Mouse (Mus musculus) MEL (cell line): Measurements from ENCODE around the gene Gak. TPM values are rescaled to one million over a fixed set of nuclear protein-coding genes. Genes with fewer than 3 reads are reported as not detected.

ENCODE experiments used
- BHLHE40 ChIP-seq: IDR thresholded peaks from 2 replicates; pipeline ENCODE4 v1.6.1; 2012; ENCODE audit warnings: low read depth, mild to moderate bottlenecking, inconsistent platforms, low read length, improper control_type of control experiment, borderline replicate concordance
- CHD1 ChIP-seq: IDR thresholded peaks from 2 replicates; pipeline ENCODE4 v1.6.1; 2012; ENCODE audit warnings: low read depth, mild to moderate bottlenecking, inconsistent platforms, low read length, improper control_type of control experiment
- E2F4 ChIP-seq: IDR thresholded peaks from 2 replicates; pipeline ENCODE4 v1.6.1; 2011; ENCODE audit warnings: low read depth, low read length, improper control_type of control experiment, borderline replicate concordance
- EP300 ChIP-seq, 2 experiments: IDR thresholded peaks; 2 replicates each; pipeline ENCODE4 v1.6.1; 2011; ENCODE audit warnings: improper control_type of control experiment in 2 of 2, low read length in 2 of 2, low read depth in 1 of 2, mild to moderate bottlenecking in 1 of 2
- ETS1 ChIP-seq: IDR thresholded peaks from 2 replicates; pipeline ENCODE4 v1.6.1; 2012; ENCODE audit warnings: low read depth, mild to moderate bottlenecking, inconsistent platforms, low read length, improper control_type of control experiment, moderate library complexity
- GATA1 ChIP-seq: IDR thresholded peaks from 2 replicates; pipeline ENCODE4 v1.6.1; 2011; ENCODE audit warnings: low read depth, low read length, improper control_type of control experiment
- HCFC1 ChIP-seq: IDR thresholded peaks from 2 replicates; pipeline ENCODE4 v1.6.1; 2012; ENCODE audit warnings: low read depth, mild to moderate bottlenecking, inconsistent platforms, low read length, improper control_type of control experiment, moderate library complexity
- JUND ChIP-seq: IDR thresholded peaks from 2 replicates; pipeline ENCODE4 v1.6.1; 2011; ENCODE audit warnings: low read depth, mild to moderate bottlenecking, improper control_type of control experiment, low read length
- MAFK ChIP-seq: IDR thresholded peaks from 2 replicates; pipeline ENCODE4 v1.6.1; 2011; ENCODE audit warnings: low read depth, mild to moderate bottlenecking, low read length, improper control_type of control experiment, borderline replicate concordance
- MAX ChIP-seq: IDR thresholded peaks from 2 replicates; pipeline ENCODE4 v1.6.1; 2011; ENCODE audit warnings: low read length, improper control_type of control experiment
- MEF2A ChIP-seq: IDR thresholded peaks from 2 replicates; pipeline ENCODE4 v1.6.1; 2014; ENCODE audit warnings: low read depth, mild to moderate bottlenecking, inconsistent platforms, low read length, improper control_type of control experiment; ENCODE audit not compliant: poor library complexity, insufficient replicate concordance, severe bottlenecking; ENCODE audit errors: extremely low read depth
- MYB ChIP-seq: IDR thresholded peaks from 2 replicates; pipeline ENCODE4 v1.6.1; 2011; ENCODE audit warnings: mild to moderate bottlenecking, low read depth, low read length, improper control_type of control experiment
- MYC ChIP-seq: IDR thresholded peaks from 2 replicates; pipeline ENCODE4 v1.6.1; 2011; ENCODE audit warnings: low read depth, mild to moderate bottlenecking, low read length, improper control_type of control experiment, moderate library complexity
- NRF1 ChIP-seq: IDR thresholded peaks from 2 replicates; pipeline ENCODE4 v1.6.1; 2014; ENCODE audit warnings: low read depth, mild to moderate bottlenecking, inconsistent platforms, low read length, improper control_type of control experiment, moderate library complexity; ENCODE audit not compliant: poor library complexity, insufficient read depth, severe bottlenecking
- POLR2A ChIP-seq, 2 experiments: IDR thresholded peaks; 2 replicates each; pipeline ENCODE4 v1.6.1; 2011 to 2012; ENCODE audit warnings: low read length in 2 of 2, mild to moderate bottlenecking in 2 of 2, control low read depth in 1 of 2, improper control_type of control experiment in 1 of 2, low read depth in 1 of 2, moderate library complexity in 1 of 2; ENCODE audit not compliant: control insufficient read depth in 1 of 2, insufficient read depth in 1 of 2, poor library complexity in 1 of 2
- POLR2AphosphoS2 ChIP-seq: IDR thresholded peaks from 2 replicates; pipeline ENCODE4 v1.6.1; 2011; ENCODE audit warnings: low read length, improper control_type of control experiment
- POLR2AphosphoS5 ChIP-seq: IDR thresholded peaks from 2 replicates; pipeline ENCODE4 v1.6.1; 2012; ENCODE audit warnings: low read depth, borderline replicate concordance, mild to moderate bottlenecking, inconsistent platforms, low read length, moderate library complexity, mixed read lengths
- RAD21 ChIP-seq: IDR thresholded peaks from 2 replicates; pipeline ENCODE4 v1.6.1; 2011; ENCODE audit warnings: mild to moderate bottlenecking, low read depth, low read length, improper control_type of control experiment
- SIN3A ChIP-seq: IDR thresholded peaks from 2 replicates; pipeline ENCODE4 v1.6.1; 2012; ENCODE audit warnings: low read length, improper control_type of control experiment, inconsistent platforms
- TBP ChIP-seq: IDR thresholded peaks from 2 replicates; pipeline ENCODE4 v1.8.0; 2011; ENCODE audit warnings: low read depth, low read length, improper control_type of control experiment
- TCF12 ChIP-seq: IDR thresholded peaks from 2 replicates; pipeline ENCODE4 v1.6.1; 2014; ENCODE audit warnings: low read depth, mild to moderate bottlenecking, inconsistent platforms, low read length, improper control_type of control experiment, moderate library complexity
- USF1 ChIP-seq: IDR thresholded peaks from 2 replicates; pipeline ENCODE4 v1.6.1; 2014; ENCODE audit warnings: low read depth, mild to moderate bottlenecking, inconsistent platforms, low read length, improper control_type of control experiment, moderate library complexity
- USF2 ChIP-seq, 2 experiments: IDR thresholded peaks; 2 replicates each; pipeline ENCODE4 v1.6.1; 2011 to 2012; ENCODE audit warnings: improper control_type of control experiment in 2 of 2, low read length in 2 of 2, borderline replicate concordance in 1 of 2, inconsistent platforms in 1 of 2, low read depth in 1 of 2, mild to moderate bottlenecking in 1 of 2; ENCODE audit not compliant: insufficient read depth in 1 of 2
- ZNF384 ChIP-seq: IDR thresholded peaks from 2 replicates; pipeline ENCODE4 v1.6.1; 2012; ENCODE audit warnings: low read depth, mild to moderate bottlenecking, inconsistent platforms, low read length, improper control_type of control experiment
- polyA plus RNA-seq, 2 experiments: library from polyadenylated mRNA; stranded (reverse) in 1 of 2; unstranded in 1 of 2; fragments of >175 nt in 1 of 2; fragments of >200 nt in 1 of 2; gene quantifications; 2 replicates each; pipeline versions ENCODE4 v1.2.1 to v1.2.4; 2012; ENCODE audit warnings: low replicate concordance in 2 of 2, low read depth in 1 of 2; ENCODE audit not compliant: insufficient read length in 2 of 2, insufficient read depth in 1 of 2, missing spikeins in 1 of 2
- total RNA-seq: library from RNA; depleted of rRNA; stranded (reverse); fragments of 300-350 nt; gene quantifications from 2 replicates; pipeline ENCODE4 v1.2.3, GENCODE M21; 2012

Gene Gak
- total and polyA plus RNA-seq, 3 experiments = 48.5 to 76.4 TPM; not detected in 1

GRCm38 (mm10) chr5:108677605-108678295, 48.2 kb upstream of the Gak start (continued):
- TF ChIP-seq TCF12 (peak; percentile 45; the same call in 1 of the 2 replicates), GATA1 (no peak), MEF2A (peak; percentile 8; the same call in 1 of the 2 replicates), SIN3A (no peak), MYB (no peak), MAX (no peak), POLR2AphosphoS2 (no peak), E2F4 (no peak), HCFC1 (no peak), POLR2AphosphoS5 (no peak), USF2 (IDR thresholded peaks at IDR 0.05; ENCODE audit: borderline replicate concordance in 1 of 2, insufficient read depth in 1 of 2, low read depth in 1 of 2, low read length in 2 of 2) (no peak), JUND (no peak), MAFK (no peak), NRF1 (0 out of 2 replicates have a peak, but pooled peaks have one; percentile 6), CHD1 (no peak), BHLHE40 (no peak; the same call in 1 of the 2 replicates), USF1 (no peak), RAD21 (no peak), EP300 (IDR thresholded peaks at IDR 0.05; ENCODE audit: low read depth in 1 of 2, low read length in 2 of 2) (peak in 1 of 2 experiments; percentile 44; a peak in 2 of 4 replicates), MYC (no peak; the same call in 1 of the 2 replicates), ETS1 (no peak; the same call in 1 of the 2 replicates), ZNF384 (peak; percentile 39), POLR2A (IDR thresholded peaks at IDR 0.05; ENCODE audit: control insufficient read depth in 1 of 2, insufficient read depth in 1 of 2, low read depth in 1 of 2, low read length in 2 of 2, poor library complexity in 1 of 2) (peak; percentile 4 to 63; a peak in 2 of 4 replicates), TBP (no peak)
